Mouse (Mus musculus): ENCODE data around the gene Pex11g. TPM values are rescaled to one million over a fixed set of nuclear protein-coding genes. Genes with fewer than 3 reads are reported as not detected.

Pex11g gene
- total and polyA plus RNA-seq, 3 experiments, result 0.35 to 1.4 TPM; not detected in 1

DNA sequence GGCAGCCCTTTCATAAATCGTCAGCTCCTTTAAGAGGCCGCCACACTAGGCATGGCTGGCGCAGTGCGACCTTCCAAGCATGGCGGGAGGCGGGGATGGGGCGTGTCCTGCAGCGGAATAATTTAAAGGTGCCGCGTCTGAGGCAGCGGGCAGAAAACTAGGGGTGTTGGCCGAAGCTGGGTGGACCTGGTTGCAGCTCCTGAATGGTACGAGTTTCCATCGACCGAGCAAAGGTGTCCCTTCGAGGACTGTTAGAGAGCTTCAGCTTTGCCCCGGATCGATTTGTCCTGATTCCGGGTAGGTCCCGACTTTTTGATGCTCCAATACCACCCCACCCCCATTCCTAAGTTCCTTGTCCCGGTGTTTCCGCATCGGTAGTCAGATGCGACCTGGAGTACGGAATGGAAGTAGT, 47.8 kb upstream of the Pex11g start, which contains the start of gene Pnpla6:
Gene Pnpla6, plus strand, starts transcription at position 125 of the 412 bp plus-strand sequence.
- Histone ChIP-seq H3K9ac (ENCODE audit: control insufficient read depth, low read depth, low read length, poor library complexity, severe bottlenecking) (peak within 1 kb of the TSS; percentile 74), H3K36me3 (ENCODE audit: control insufficient read depth in 1 of 2, insufficient read depth in 2 of 2, low read length in 2 of 2) (peaks cover 0 to 4% of the 10 kb centered on the region in 2 experiments; a peak in 2 of 4 replicates), H3K4me3 (ENCODE audit: control insufficient read depth in 1 of 2, insufficient read depth in 1 of 2, low read depth in 2 of 2, low read length in 2 of 2) (peak within 1 kb of the TSS; percentile 64 to 68), H3K9me3 (replicated peaks; ENCODE audit: insufficient read depth, low read length) (no peaks in the 10 kb centered on the region), H3K27ac (ENCODE audit: control insufficient read depth, low read depth, low read length) (peak within 1 kb of the TSS; percentile 23), H3K79me2 (ENCODE audit: control insufficient read depth, insufficient read depth, low read length, poor library complexity) (no peaks in the 10 kb centered on the region), H3K27me3 (ENCODE audit: control insufficient read depth in 1 of 2, insufficient read depth in 2 of 2, low read length in 2 of 2) (no peaks in the 10 kb centered on the region), H3K4me1 (ENCODE audit: control insufficient read depth in 1 of 2, insufficient read depth in 2 of 2, low read length in 2 of 2) (peaks cover 0 to 3% of the 10 kb centered on the region in 2 experiments; a peak in 1 of 4 replicates)
- DNase-seq (ENCODE audit: low read depth, low spot score), result peak; percentile 90
- no peak for TF ChIP-seq USF2 (IDR thresholded peaks at IDR 0.05; ENCODE audit: borderline replicate concordance in 1 of 2, insufficient read depth in 1 of 2, low read depth in 1 of 2, low read length in 2 of 2)
- peak; percentile 49; the same call in 1 of the 2 replicates for TF ChIP-seq POLR2AphosphoS2 (IDR thresholded peaks at IDR 0.05; ENCODE audit: low read length)
- TF ChIP-seq NELFE (IDR thresholded peaks at IDR 0.05; ENCODE audit: low read depth, low read length), result peak; percentile 53
- peak; percentile 45; the same call in 1 of the 2 replicates for TF ChIP-seq KAT2A (conservative IDR thresholded peaks at IDR 0.05; ENCODE audit: low read depth, low read length)
- TF ChIP-seq CHD2 (IDR thresholded peaks at IDR 0.05; ENCODE audit: low read length), result peak; percentile 60; the same call in 1 of the 2 replicates
- no peak for TF ChIP-seq MEF2A (IDR thresholded peaks at IDR 0.05; ENCODE audit: extremely low read depth, insufficient replicate concordance, low read depth, low read length, poor library complexity, severe bottlenecking)
- TF ChIP-seq CHD1 (IDR thresholded peaks at IDR 0.05; ENCODE audit: low read depth, low read length), result peak; percentile 96
- TF ChIP-seq TBP (IDR thresholded peaks at IDR 0.05; ENCODE audit: low read depth, low read length), result peak; percentile 65
- peak; percentile 64 for TF ChIP-seq ZMIZ1 (IDR thresholded peaks at IDR 0.05; ENCODE audit: low read depth, low read length)
- peak; percentile 96 for TF ChIP-seq HCFC1 (IDR thresholded peaks at IDR 0.05; ENCODE audit: low read depth, low read length)
- peak; percentile 67; the same call in 1 of the 2 replicates for TF ChIP-seq RCOR1 (IDR thresholded peaks at IDR 0.05; ENCODE audit: low read depth, low read length)
- TF ChIP-seq NRF1 (IDR thresholded peaks at IDR 0.05; ENCODE audit: insufficient read depth, low read depth, low read length, poor library complexity, severe bottlenecking), result peak; percentile 63
- TF ChIP-seq TAL1 (IDR thresholded peaks at IDR 0.05; ENCODE audit: low read length), result no peak
- TF ChIP-seq USF1 (IDR thresholded peaks at IDR 0.05; ENCODE audit: low read depth, low read length), result peak; percentile 54
- TF ChIP-seq MXI1 (IDR thresholded peaks at IDR 0.05; ENCODE audit: low read depth, low read length), result peak; percentile 2; the same call in 1 of the 2 replicates
- peak in 1 of 2 experiments; percentile 59; a peak in 2 of 4 replicates for TF ChIP-seq POLR2A (IDR thresholded peaks at IDR 0.05; ENCODE audit: control insufficient read depth in 1 of 2, insufficient read depth in 1 of 2, low read depth in 1 of 2, low read length in 2 of 2, poor library complexity in 1 of 2)
- peak; percentile 69; the same call in 1 of the 2 replicates for TF ChIP-seq MAZ (IDR thresholded peaks at IDR 0.05; ENCODE audit: low read depth, low read length)
- no peak for TF ChIP-seq POLR2AphosphoS5 (IDR thresholded peaks at IDR 0.05; ENCODE audit: borderline replicate concordance, low read depth, low read length)
- TF ChIP-seq SIN3A (IDR thresholded peaks at IDR 0.05; ENCODE audit: low read length), result peak; percentile 96
- TF ChIP-seq RAD21 (IDR thresholded peaks at IDR 0.05; ENCODE audit: low read depth, low read length), result no peak
- no peak for TF ChIP-seq ETS1 (IDR thresholded peaks at IDR 0.05; ENCODE audit: low read depth, low read length)
- peak; percentile 32; the same call in 1 of the 2 replicates for TF ChIP-seq MAX (IDR thresholded peaks at IDR 0.05; ENCODE audit: low read length)
- TF ChIP-seq MAFK (IDR thresholded peaks at IDR 0.05; ENCODE audit: borderline replicate concordance, low read depth, low read length), result no peak

Data from MEL (cell line).